Mouse (Mus musculus): ENCODE measurements around the gene Bcat1.

- peak; percentile 32 for TF ChIP-seq CTCF (IDR thresholded peaks at IDR 0.05; ENCODE audit: low read depth, low read length)
- no peak for TF ChIP-seq POLR2A (IDR thresholded peaks at IDR 0.05; ENCODE audit: insufficient read depth, low read length)
Measured at GRCm38 (mm10) chr6:145014944-145015343, 61.0 kb downstream of the Bcat1 start.

All from ES-Bruce4 (cell line).